Mouse (Mus musculus) effector memory CD4-positive, alpha-beta T cell, adult 7 months (primary cell): ENCODE results near the gene Tbr1. TPM values are rescaled to one million over a fixed set of nuclear protein-coding genes. Genes with fewer than 3 reads are reported as not detected.

Experiments used
- polyA plus RNA-seq: library from polyadenylated mRNA; unstranded; fragments of 100-300 nt; shearing (Covaris generic); gene quantifications from one replicate; pipeline ENCODE4 v1.2.1, GENCODE M21; 2017

The Tbr1 gene
- polyA plus RNA-seq = not detected

GRCm38 (mm10) chr2:61802656-61803251, at the start of gene Tbr1:
Tbr1 (plus strand) TSS chr2:61802930.

Other genes starting within 250 kb of the Tbr1 start
- gene Tank, start 224.3 kb upstream of the Tbr1 start, polyA plus RNA-seq = 132 TPM
- 124 TPM for gene Psmd14, start 91.2 kb upstream of the Tbr1 start, polyA plus RNA-seq
- gene Slc4a10, start 243.5 kb downstream of the Tbr1 start, polyA plus RNA-seq = not detected